Mouse (Mus musculus) cortical plate, adult 2 months (tissue): ENCODE measurements around the gene Pemt.

ENCODE experiments used
- CTCF ChIP-seq: fragments of 200-500 bp; IDR thresholded peaks from 2 replicates; pipeline ENCODE4 v1.5.1; 2011; ENCODE audit warnings: mild to moderate bottlenecking, control low read depth, low read length; ENCODE audit not compliant: insufficient read depth; ENCODE audit errors: extremely low read depth
- POLR2A ChIP-seq: fragments of 200-500 bp; IDR thresholded peaks from 2 replicates; pipeline ENCODE4 v1.6.1; 2011; ENCODE audit warnings: mild to moderate bottlenecking, low read length, control low read depth; ENCODE audit not compliant: insufficient read depth; ENCODE audit errors: extremely low read depth

DNA sequence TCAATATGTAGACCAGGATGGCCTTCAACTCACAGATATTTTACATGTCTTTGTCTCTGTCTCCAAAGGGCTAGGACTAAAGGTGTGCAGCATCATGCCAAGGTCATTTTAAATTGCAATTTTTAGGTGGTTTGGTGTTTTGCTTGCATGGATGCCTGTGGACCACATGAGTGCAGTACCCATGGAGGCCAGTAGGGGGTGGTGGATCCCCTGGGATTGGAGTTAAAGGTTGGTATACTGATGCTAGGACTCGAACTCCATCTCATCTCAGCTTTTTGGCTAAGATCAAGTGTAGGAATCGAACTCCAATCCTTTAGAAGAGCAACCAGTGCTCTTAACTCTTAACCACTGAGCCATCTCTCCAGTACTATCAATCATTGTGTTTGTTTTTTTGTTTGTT, 38.3 kb upstream of the Pemt start:
- TF ChIP-seq CTCF (peak; percentile 54), POLR2A (no peak)
